ENCODE assay signal across 25 mouse cellular contexts in the genomic region with DNA sequence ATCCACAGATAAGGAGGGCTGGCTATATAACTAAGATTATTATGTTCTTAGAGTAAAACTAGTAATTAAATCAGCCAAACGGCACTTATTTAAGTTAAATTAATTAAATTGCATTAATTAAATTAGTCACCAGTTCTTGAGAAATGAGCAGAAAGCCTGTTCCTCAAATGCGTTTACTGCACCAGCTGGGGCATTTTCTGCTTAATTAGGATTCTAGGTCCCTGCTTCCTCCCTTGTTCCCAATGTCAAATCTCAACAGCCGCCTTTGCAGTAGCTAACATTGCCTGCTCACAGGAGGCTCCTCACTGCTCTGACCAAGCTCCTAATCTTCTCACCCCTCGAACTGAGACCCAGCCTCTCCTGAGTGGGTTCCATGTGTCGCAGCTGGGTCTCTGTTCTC. TPM values are rescaled to one million over a fixed set of nuclear protein-coding genes. Genes with fewer than 3 reads are reported as not detected.
DNase-seq lines count a peak whose midpoint lies in the region; ATAC-seq and TF ChIP-seq lines count a peak whose summit lies in the region.
"Had no signal": no experiment of that assay in that cellular context is flagged by ENCODE, and none has a peak within 500 bp of the region (broad histone marks: within the 10 kb centered on the region; RNA-seq: fewer than 3 reads in every experiment).

No protein-coding gene starts in this region.

- peaks cover 11% of the 10 kb centered on the region for H3K4me1 ChIP-seq in hindbrain, postnatal 0 days (ENCODE audit: insufficient read depth, low read length)
- H3K4me1 ChIP-seq in hindbrain, embryonic 12.5 days: peaks cover 13% of the 10 kb centered on the region
- peaks cover 42% of the 10 kb centered on the region for H3K4me1 ChIP-seq in neural tube, embryonic 13.5 days (replicated peaks)
- peaks cover 35% of the 10 kb centered on the region for H3K4me1 ChIP-seq in forebrain, embryonic 15.5 days

- no peak for ATAC-seq in hindbrain, postnatal 0 days
- ATAC-seq in hindbrain, embryonic 12.5 days (ENCODE audit: low FRiP score): no peak
- no peak for ATAC-seq in neural tube, embryonic 13.5 days (ENCODE audit: low read depth)
- ATAC-seq in forebrain, embryonic 15.5 days (replicated peaks): no peak
- ATAC-seq: activated CD4-positive, CD25-positive, alpha-beta regulatory T cell, adult 4 months; intestine, postnatal 0 days; liver, postnatal 0 days; lung, postnatal 0 days had no signal

- H3K36me3 ChIP-seq in hindbrain, postnatal 0 days (ENCODE audit: insufficient read depth, low read length): no peaks in the 10 kb centered on the region
- H3K36me3 ChIP-seq in hindbrain, embryonic 12.5 days: no peaks in the 10 kb centered on the region
- H3K36me3 ChIP-seq in neural tube, embryonic 13.5 days: no peaks in the 10 kb centered on the region
- no peaks in the 10 kb centered on the region for H3K36me3 ChIP-seq in forebrain, embryonic 15.5 days
- H3K36me3 ChIP-seq: heart, embryonic 15.5 days; limb, embryonic 12.5 days had no signal

- no peak overlapping the region for H3K4me3 ChIP-seq in hindbrain, postnatal 0 days (ENCODE audit: low read length)
- no peak overlapping the region for H3K4me3 ChIP-seq in hindbrain, embryonic 12.5 days
- H3K4me3 ChIP-seq in neural tube, embryonic 13.5 days: no peak overlapping the region
- H3K4me3 ChIP-seq in forebrain, embryonic 15.5 days: no peak overlapping the region
- H3K4me3 ChIP-seq: gastrocnemius, adult 2 months; heart, embryonic 15.5 days; limb, embryonic 12.5 days; myocyte had no signal

- 43% methylated on average over 5 of the region's 5 CpGs for WGBS in hindbrain, postnatal 0 days
- 63% methylated on average over 5 of the region's 5 CpGs for WGBS in hindbrain, embryonic 12.5 days
- WGBS in neural tube, embryonic 13.5 days: 55% methylated on average over 5 of the region's 5 CpGs
- 22% methylated on average over 5 of the region's 5 CpGs for WGBS in forebrain, embryonic 15.5 days

- TF ChIP-seq CTCF in hindbrain, postnatal 0 days (IDR thresholded peaks at IDR 0.05; ENCODE audit: low read depth): no peak

- no peak overlapping the region for H3K9ac ChIP-seq in hindbrain, postnatal 0 days (replicated peaks; ENCODE audit: low read length)
- H3K9ac ChIP-seq in hindbrain, embryonic 12.5 days: no peak overlapping the region
- no peak overlapping the region for H3K9ac ChIP-seq in neural tube, embryonic 13.5 days
- H3K9ac ChIP-seq in forebrain, embryonic 15.5 days (replicated peaks): no peak overlapping the region
- H3K9ac ChIP-seq: heart, embryonic 15.5 days; limb, embryonic 12.5 days; liver, postnatal 0 days had no signal

- DNase-seq in cerebellum, postnatal 10 days: peak; percentile 14 to 29
- DNase-seq in cerebellum, postnatal 25 days: no peak
- DNase-seq in hindbrain, postnatal 0 days (ENCODE audit: low spot score): peak; percentile 33
- no peak for DNase-seq in neural tube, embryonic 10.5 days (ENCODE audit: extremely low spot score, low spot score)
- DNase-seq in adrenal gland, adult 2 months: no peak
- DNase-seq: adrenal gland, postnatal 10 days; cerebellum, adult 8-10 months; gastrocnemius, adult 2 months; heart, postnatal 4 days; kidney, postnatal 4 days; liver, postnatal 0 days; right cerebral cortex, postnatal 25 days; spleen, adult 18-20 months had no signal

- no peaks in the 10 kb centered on the region for H3K27me3 ChIP-seq in hindbrain, postnatal 0 days (ENCODE audit: insufficient read depth, low read length)
- no peaks in the 10 kb centered on the region for H3K27me3 ChIP-seq in hindbrain, embryonic 12.5 days
- no peaks in the 10 kb centered on the region for H3K27me3 ChIP-seq in neural tube, embryonic 13.5 days
- H3K27me3 ChIP-seq in forebrain, embryonic 15.5 days: no peaks in the 10 kb centered on the region
- H3K27me3 ChIP-seq: heart, embryonic 15.5 days; limb, embryonic 12.5 days had no signal

- no peak overlapping the region for H3K4me2 ChIP-seq in hindbrain, postnatal 0 days (ENCODE audit: low read depth, low read length)
- no peak overlapping the region for H3K4me2 ChIP-seq in hindbrain, embryonic 12.5 days (replicated peaks)
- no peak overlapping the region for H3K4me2 ChIP-seq in neural tube, embryonic 13.5 days
- no peak overlapping the region for H3K4me2 ChIP-seq in forebrain, embryonic 15.5 days (replicated peaks)
- H3K4me2 ChIP-seq: heart, embryonic 15.5 days; limb, embryonic 12.5 days; liver, embryonic 11.5 days had no signal

- H3K27ac ChIP-seq in hindbrain, postnatal 0 days: no peak overlapping the region
- no peak overlapping the region for H3K27ac ChIP-seq in hindbrain, embryonic 12.5 days
- peak overlapping the region; percentile 49 for H3K27ac ChIP-seq in neural tube, embryonic 13.5 days (replicated peaks)
- peak overlapping the region; percentile 22; the same call in 1 of the 2 replicates for H3K27ac ChIP-seq in forebrain, embryonic 15.5 days (replicated peaks)
- H3K27ac ChIP-seq: gastrocnemius, adult 2 months; heart, embryonic 15.5 days; limb, embryonic 12.5 days; macrophage had no signal

- no peaks in the 10 kb centered on the region for H3K9me3 ChIP-seq in hindbrain, postnatal 0 days (ENCODE audit: low read length)
- H3K9me3 ChIP-seq in hindbrain, embryonic 12.5 days (replicated peaks): no peaks in the 10 kb centered on the region
- no peaks in the 10 kb centered on the region for H3K9me3 ChIP-seq in neural tube, embryonic 13.5 days
- no peaks in the 10 kb centered on the region for H3K9me3 ChIP-seq in forebrain, embryonic 15.5 days
- H3K9me3 ChIP-seq: heart, embryonic 15.5 days; limb, embryonic 12.5 days had no signal

RNA-seq across cellular contexts. Expression of a gene that starts 59.4 kb away (rescaled TPM):
- 42.2 and 51.6 TPM in 2 replicates for total RNA-seq in hindbrain, postnatal 0 days (2014; rRNA removed)
- polyA plus RNA-seq in hindbrain, postnatal 0 days (2015; fragmentation: Nextera tagmentation; extraction: Ambion mirVana): 28.9 and 29.0 TPM in 2 replicates
- polyA plus RNA-seq in hindbrain, embryonic 12.5 days (2016; fragmentation: Nextera tagmentation; extraction: Ambion mirVana): 55.8 and 57.2 TPM in 2 replicates
- 27.0 and 28.7 TPM in 2 replicates for polyA plus RNA-seq in neural tube, embryonic 13.5 days (2015; fragmentation: Nextera tagmentation; extraction: Ambion mirVana)
- polyA plus RNA-seq in forebrain, embryonic 15.5 days (2015; fragmentation: Nextera tagmentation; extraction: Ambion mirVana): 45.1 and 50.0 TPM in 2 replicates
- total RNA-seq in adrenal gland, adult 2 months (2021): 10 to 100 TPM; 47.1 to 49.7 TPM
- polyA plus RNA-seq in adrenal gland, adult 2 months (2012; rRNA removed): 97.1 and 167 TPM in 2 replicates
- total RNA-seq: common myeloid progenitor, adult 5-6 weeks had no signal
- polyA plus RNA-seq: activated CD4-positive, CD25-positive, alpha-beta regulatory T cell, adult 4 months; macrophage had no signal

Comparison
In these comparisons a context has a peak if more than half of its experiments do, and no peak if none do; other contexts are left out.
1. DNase-seq: peak in cerebellum, postnatal 10 days (2 of 2) and hindbrain, postnatal 0 days (single experiment); none in cerebellum, postnatal 25 days (0 of 2), neural tube, embryonic 10.5 days (single experiment) and adrenal gland, adult 2 months (single experiment).
2. H3K27ac ChIP-seq: peak in neural tube, embryonic 13.5 days (single experiment) and forebrain, embryonic 15.5 days (single experiment); none in hindbrain, postnatal 0 days (single experiment) and hindbrain, embryonic 12.5 days (single experiment).